Mouse (Mus musculus): ENCODE measurements around the gene Gm20388. TPM values are rescaled to one million over a fixed set of nuclear protein-coding genes. Genes with fewer than 3 reads are reported as not detected.
A peak's percentile ranks its signal among the peaks of the same experiment; 100 is the strongest.

Gm20388 gene
- polyA plus RNA-seq, 1 experiment from 2014 or later = 1.4 TPM

GRCm38 (mm10) chr8:121346175-121346574 lies 1435.5 kb downstream of the Gm20388 start:
- WGBS (ENCODE audit: insufficient replicate concordance) = 74% methylated on average over 13 of the region's 13 CpGs
- H3K9ac ChIP-seq (ENCODE audit: low read depth, low read length) = no peak overlapping the region

DNA sequence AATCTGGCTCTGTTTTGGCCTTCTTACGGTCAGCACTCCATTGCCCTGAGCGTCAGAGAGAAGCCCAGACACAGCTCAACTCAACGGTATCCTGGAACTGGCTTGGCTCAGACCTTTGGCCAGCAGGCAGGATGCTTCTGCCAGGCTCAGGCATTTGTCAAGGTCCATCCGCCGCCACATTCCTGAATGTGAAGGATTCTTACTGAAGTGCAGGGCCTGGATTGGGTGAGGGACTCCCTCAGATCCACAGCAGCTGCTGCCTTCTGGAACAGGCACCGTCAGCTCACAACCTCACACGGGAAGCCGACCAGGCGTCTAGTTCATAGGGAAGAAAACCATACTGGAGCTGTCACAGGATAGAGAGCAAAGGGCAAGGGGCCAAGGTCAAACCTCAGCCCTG lies 1436.2 kb downstream of the Gm20388 start:
- Histone ChIP-seq H3K4me3 (ENCODE audit: low read depth, low read length) (no peak overlapping the region), H3K4me2 (ENCODE audit: low read depth, low read length) (no peak overlapping the region), H3K9me3 (replicated peaks; ENCODE audit: control insufficient read depth, low read length) (no peaks in the 10 kb centered on the region), H3K27me3 (ENCODE audit: control insufficient read depth, insufficient read depth, low read depth, low read length) (no peaks in the 10 kb centered on the region), H3K4me1 (ENCODE audit: control insufficient read depth, low read depth, low read length) (no peaks in the 10 kb centered on the region), H3K36me3 (ENCODE audit: control insufficient read depth, insufficient read depth) (no peaks in the 10 kb centered on the region), H3K9ac (ENCODE audit: low read depth, low read length) (no peak overlapping the region), H3K27ac (ENCODE audit: low read length) (no peak overlapping the region)
- ATAC-seq (ENCODE audit: low read depth) = no peak
- WGBS (ENCODE audit: insufficient replicate concordance) = 54% methylated on average over 9 of the region's 9 CpGs

More at GRCm38 (mm10) chr8:121346175-121346574, 1435.5 kb downstream of the Gm20388 start:
- no peak overlapping the region for H3K27ac ChIP-seq (ENCODE audit: low read length)
- no peaks in the 10 kb centered on the region for H3K4me1 ChIP-seq (ENCODE audit: control insufficient read depth, low read depth, low read length)
- H3K27me3 ChIP-seq (ENCODE audit: control insufficient read depth, insufficient read depth, low read depth, low read length) = no peaks in the 10 kb centered on the region
- no peak overlapping the region for H3K4me2 ChIP-seq (ENCODE audit: low read depth, low read length)
- no peak for ATAC-seq (ENCODE audit: low read depth)
- H3K9me3 ChIP-seq (replicated peaks; ENCODE audit: control insufficient read depth, low read length) = no peaks in the 10 kb centered on the region
- no peaks in the 10 kb centered on the region for H3K36me3 ChIP-seq (ENCODE audit: control insufficient read depth, insufficient read depth)
- H3K4me3 ChIP-seq (ENCODE audit: low read depth, low read length) = no peak overlapping the region

DNA sequence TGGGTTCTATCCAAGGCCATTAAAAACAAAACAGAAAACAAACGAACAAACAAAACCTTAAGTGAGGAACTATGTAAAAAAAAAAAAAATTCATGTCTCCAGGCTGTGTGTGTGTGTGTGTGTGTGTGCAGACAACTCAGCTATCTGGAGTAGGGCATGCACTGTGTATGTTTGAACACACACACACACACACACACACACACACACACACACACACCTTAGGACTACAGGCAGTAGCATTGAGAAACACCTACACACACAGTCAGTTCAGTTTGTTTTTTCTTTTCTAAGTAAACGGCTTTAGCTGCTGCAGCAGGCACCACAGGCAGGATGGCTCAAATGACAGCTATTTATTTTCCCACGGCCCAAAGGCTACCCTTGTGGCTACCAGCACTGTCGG lies 1438.4 kb downstream of the Gm20388 start:
- H3K4me3 ChIP-seq (ENCODE audit: low read depth, low read length) = no peak overlapping the region
- H3K9ac ChIP-seq (ENCODE audit: low read depth, low read length) = no peak overlapping the region
- no peak overlapping the region for H3K4me2 ChIP-seq (ENCODE audit: low read depth, low read length)
- ATAC-seq (ENCODE audit: low read depth) = peak; percentile 56
- no peaks in the 10 kb centered on the region for H3K4me1 ChIP-seq (ENCODE audit: control insufficient read depth, low read depth, low read length)
- no peak overlapping the region for H3K27ac ChIP-seq (ENCODE audit: low read length)
- 29% methylated on average over 4 of the region's 4 CpGs for WGBS (ENCODE audit: insufficient replicate concordance)
- H3K36me3 ChIP-seq (ENCODE audit: control insufficient read depth, insufficient read depth) = no peaks in the 10 kb centered on the region
- H3K9me3 ChIP-seq (replicated peaks; ENCODE audit: control insufficient read depth, low read length) = no peaks in the 10 kb centered on the region
- H3K27me3 ChIP-seq (ENCODE audit: control insufficient read depth, insufficient read depth, low read depth, low read length) = no peaks in the 10 kb centered on the region

DNA sequence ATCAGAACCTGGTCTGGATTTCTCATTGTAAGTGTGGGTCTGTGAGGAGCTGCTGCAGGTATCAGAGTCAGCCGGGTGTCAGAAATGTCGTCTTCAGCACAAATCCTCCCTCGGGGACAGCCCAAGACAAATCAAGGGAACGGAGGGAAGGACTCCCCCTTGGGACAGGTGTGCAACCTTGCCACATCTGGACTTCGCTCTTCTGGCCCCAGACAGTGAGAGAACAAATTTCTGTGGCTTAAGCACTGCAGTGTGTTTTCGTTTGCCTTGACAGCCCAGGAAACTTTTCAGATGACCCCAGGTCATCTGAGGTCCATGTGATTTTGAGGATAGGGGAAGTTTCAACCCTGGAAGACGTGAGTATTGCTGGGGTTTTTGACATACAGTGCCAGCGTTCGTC lies 1440.2 kb downstream of the Gm20388 start:
- Histone ChIP-seq H3K4me1 (ENCODE audit: control insufficient read depth, low read depth, low read length) (no peaks in the 10 kb centered on the region), H3K36me3 (ENCODE audit: control insufficient read depth, insufficient read depth) (no peaks in the 10 kb centered on the region), H3K4me2 (ENCODE audit: low read depth, low read length) (no peak overlapping the region), H3K4me3 (ENCODE audit: low read depth, low read length) (no peak overlapping the region), H3K9me3 (replicated peaks; ENCODE audit: control insufficient read depth, low read length) (no peaks in the 10 kb centered on the region), H3K9ac (ENCODE audit: low read depth, low read length) (no peak overlapping the region), H3K27me3 (ENCODE audit: control insufficient read depth, insufficient read depth, low read depth, low read length) (no peaks in the 10 kb centered on the region), H3K27ac (ENCODE audit: low read length) (no peak overlapping the region)
- 43% methylated on average over 9 of the region's 9 CpGs for WGBS (ENCODE audit: insufficient replicate concordance)
- ATAC-seq (ENCODE audit: low read depth) = no peak

DNA sequence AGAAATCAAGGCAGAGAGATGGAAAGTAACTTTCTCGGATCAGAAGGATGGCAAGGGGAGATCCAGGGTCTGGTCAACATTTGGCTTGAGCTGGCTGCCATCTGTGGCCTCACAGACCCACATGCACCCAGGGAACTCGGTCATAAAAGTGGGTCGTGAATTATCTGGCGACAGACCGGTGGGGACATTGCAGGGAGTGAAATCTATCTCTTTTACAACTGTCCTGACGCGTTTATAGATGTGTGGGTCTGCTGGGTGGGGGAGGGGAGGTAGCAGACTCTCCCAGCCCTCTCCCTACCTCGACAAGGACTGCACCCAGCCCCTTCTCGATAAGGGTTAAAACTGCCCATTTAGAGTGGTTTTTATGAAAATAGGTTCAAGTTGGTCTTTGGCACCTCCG lies 1444.2 kb downstream of the Gm20388 start:
- Histone ChIP-seq H3K9me3 (replicated peaks; ENCODE audit: control insufficient read depth, low read length) (no peaks in the 10 kb centered on the region), H3K9ac (ENCODE audit: low read depth, low read length) (no peak overlapping the region), H3K27me3 (ENCODE audit: control insufficient read depth, insufficient read depth, low read depth, low read length) (no peaks in the 10 kb centered on the region; the same call in 1 of the 2 replicates), H3K4me2 (ENCODE audit: low read depth, low read length) (no peak overlapping the region), H3K36me3 (ENCODE audit: control insufficient read depth, insufficient read depth) (no peaks in the 10 kb centered on the region), H3K27ac (ENCODE audit: low read length) (no peak overlapping the region), H3K4me1 (ENCODE audit: control insufficient read depth, low read depth, low read length) (no peaks in the 10 kb centered on the region; the same call in 1 of the 2 replicates), H3K4me3 (ENCODE audit: low read depth, low read length) (no peak overlapping the region)
- WGBS (ENCODE audit: insufficient replicate concordance) = 34% methylated on average over 10 of the region's 10 CpGs
- ATAC-seq (ENCODE audit: low read depth) = no peak

DNA sequence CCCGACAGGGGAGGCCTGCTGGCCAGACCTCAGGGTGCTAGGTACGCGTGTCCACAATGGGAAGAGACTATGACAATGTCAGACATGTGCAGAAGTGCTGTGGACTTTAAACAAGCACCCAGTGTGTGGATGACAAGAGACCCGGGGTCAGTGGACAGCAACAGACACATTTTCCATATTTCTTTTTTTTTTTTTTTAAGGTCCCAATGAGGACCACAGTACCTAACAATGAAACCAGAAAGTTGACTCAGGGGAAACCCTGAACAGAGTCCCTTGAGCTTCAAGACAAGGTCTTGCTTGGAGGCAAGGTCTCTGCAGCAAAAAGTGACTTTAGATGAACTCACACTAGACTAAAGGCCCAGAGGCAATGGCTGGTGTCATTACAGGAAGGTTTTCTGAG lies 1446.8 kb downstream of the Gm20388 start:
- H3K9me3 ChIP-seq (replicated peaks; ENCODE audit: control insufficient read depth, low read length) = no peaks in the 10 kb centered on the region
- no peak overlapping the region for H3K4me2 ChIP-seq (ENCODE audit: low read depth, low read length)
- no peaks in the 10 kb centered on the region; the same call in 1 of the 2 replicates for H3K27me3 ChIP-seq (ENCODE audit: control insufficient read depth, insufficient read depth, low read depth, low read length)
- WGBS (ENCODE audit: insufficient replicate concordance) = 69% methylated on average over 4 of the region's 4 CpGs
- no peaks in the 10 kb centered on the region; the same call in 1 of the 2 replicates for H3K4me1 ChIP-seq (ENCODE audit: control insufficient read depth, low read depth, low read length)
- H3K36me3 ChIP-seq (ENCODE audit: control insufficient read depth, insufficient read depth) = no peaks in the 10 kb centered on the region
- no peak overlapping the region for H3K9ac ChIP-seq (ENCODE audit: low read depth, low read length)
- ATAC-seq (ENCODE audit: low read depth) = no peak
- H3K27ac ChIP-seq (ENCODE audit: low read length) = no peak overlapping the region
- no peak overlapping the region for H3K4me3 ChIP-seq (ENCODE audit: low read depth, low read length)

GRCm38 (mm10) chr8:121358609-121359008 lies 1448.0 kb downstream of the Gm20388 start:
- ATAC-seq (ENCODE audit: low read depth) = 0 out of 2 replicates have a peak, but pooled peaks have one; percentile 50
- 21% methylated on average over 4 of the region's 4 CpGs for whole genome bisulfite sequencing (ENCODE audit: insufficient replicate concordance)
- Histone ChIP-seq H3K4me1 (ENCODE audit: control insufficient read depth, low read depth, low read length) (no peaks in the 10 kb centered on the region; the same call in 1 of the 2 replicates), H3K27ac (ENCODE audit: low read length) (no peak overlapping the region), H3K4me3 (ENCODE audit: low read depth, low read length) (no peak overlapping the region), H3K9ac (ENCODE audit: low read depth, low read length) (no peak overlapping the region), H3K36me3 (ENCODE audit: control insufficient read depth, insufficient read depth) (no peaks in the 10 kb centered on the region), H3K9me3 (replicated peaks; ENCODE audit: control insufficient read depth, low read length) (no peaks in the 10 kb centered on the region), H3K27me3 (ENCODE audit: control insufficient read depth, insufficient read depth, low read depth, low read length) (no peaks in the 10 kb centered on the region; the same call in 1 of the 2 replicates), H3K4me2 (ENCODE audit: low read depth, low read length) (no peak overlapping the region)

DNA sequence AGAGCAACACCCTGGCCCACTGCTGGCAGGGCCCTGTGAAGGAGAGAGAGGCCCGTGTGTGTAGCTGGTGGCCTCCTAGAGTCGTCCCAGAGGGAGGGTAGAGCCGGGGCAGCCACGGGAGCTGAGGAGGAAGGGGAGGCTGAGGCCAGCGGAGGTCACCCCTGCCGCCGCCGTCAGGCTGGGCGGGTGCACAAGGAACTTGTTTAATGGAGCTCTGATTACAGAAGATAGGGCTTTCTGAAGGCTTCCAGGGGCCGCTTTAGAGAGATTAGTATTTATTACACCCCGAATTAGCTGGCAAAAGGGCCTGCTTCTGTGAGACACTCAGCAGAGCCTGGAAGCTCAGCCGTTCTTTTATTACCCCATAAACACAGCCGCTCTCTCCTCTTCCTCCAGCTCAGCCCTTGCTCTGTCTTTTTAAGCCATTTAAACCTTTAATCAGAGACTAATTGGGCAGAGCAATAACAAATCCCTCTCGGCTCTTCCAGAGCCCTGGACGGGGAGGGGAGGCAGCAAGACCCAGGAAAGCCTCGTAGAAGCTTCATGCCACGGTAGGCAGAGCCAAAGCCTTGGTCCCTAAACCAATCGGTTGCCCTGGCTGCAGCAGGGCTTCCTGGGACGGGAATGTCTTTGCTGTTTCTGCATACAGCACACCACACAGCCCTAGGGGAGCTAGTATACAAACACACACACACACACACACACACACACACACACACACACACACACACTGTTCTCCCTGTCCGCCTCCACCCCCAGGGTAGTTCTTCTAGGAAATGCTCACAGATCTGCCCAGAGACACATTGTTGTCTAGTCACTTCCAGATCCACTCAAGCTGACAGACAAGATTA lies 1448.7 kb downstream of the Gm20388 start:
- Histone ChIP-seq H3K27ac (ENCODE audit: low read length) (no peak overlapping the region), H3K4me2 (ENCODE audit: low read depth, low read length) (no peak overlapping the region)
- 10% methylated on average over 20 of the region's 20 CpGs for WGBS (ENCODE audit: insufficient replicate concordance)

GRCm38 (mm10) chr8:121360001-121360400 lies 1449.4 kb downstream of the Gm20388 start:
- ATAC-seq (ENCODE audit: low read depth) = no peak
- whole genome bisulfite sequencing (ENCODE audit: insufficient replicate concordance) = 31% methylated on average over 6 of the region's 6 CpGs
- Histone ChIP-seq H3K27ac (ENCODE audit: low read length) (no peak overlapping the region), H3K27me3 (ENCODE audit: control insufficient read depth, insufficient read depth, low read depth, low read length) (no peaks in the 10 kb centered on the region; the same call in 1 of the 2 replicates), H3K9me3 (replicated peaks; ENCODE audit: control insufficient read depth, low read length) (no peaks in the 10 kb centered on the region), H3K36me3 (ENCODE audit: control insufficient read depth, insufficient read depth) (no peaks in the 10 kb centered on the region), H3K4me2 (ENCODE audit: low read depth, low read length) (no peak overlapping the region), H3K4me3 (ENCODE audit: low read depth, low read length) (no peak overlapping the region), H3K9ac (ENCODE audit: low read depth, low read length) (no peak overlapping the region), H3K4me1 (ENCODE audit: control insufficient read depth, low read depth, low read length) (no peaks in the 10 kb centered on the region; the same call in 1 of the 2 replicates)

More for the DNA sequence above, 1448.7 kb downstream of the Gm20388 start:
- no peaks in the 10 kb centered on the region for H3K36me3 ChIP-seq (ENCODE audit: control insufficient read depth, insufficient read depth)
- no peak overlapping the region for H3K9ac ChIP-seq (ENCODE audit: low read depth, low read length)
- H3K4me1 ChIP-seq (ENCODE audit: control insufficient read depth, low read depth, low read length) = no peaks in the 10 kb centered on the region; the same call in 1 of the 2 replicates
- H3K9me3 ChIP-seq (replicated peaks; ENCODE audit: control insufficient read depth, low read length) = no peaks in the 10 kb centered on the region
- no peaks in the 10 kb centered on the region; the same call in 1 of the 2 replicates for H3K27me3 ChIP-seq (ENCODE audit: control insufficient read depth, insufficient read depth, low read depth, low read length)
- H3K4me3 ChIP-seq (ENCODE audit: low read depth, low read length) = no peak overlapping the region
- ATAC-seq (ENCODE audit: low read depth) = no peak

Measured in liver, embryonic 16.5 days (tissue).